Mouse (Mus musculus) spleen, postnatal 14 days (tissue): Measurements from ENCODE around the gene Zfp316.

Source experiments
- DNase-seq, 2 experiments: peaks; one replicate each; pipeline ENCODE4 v3.0.0; 2021 to 2022; ENCODE audit warnings: low spot score in 2 of 2

The Zfp316 gene

GRCm38 (mm10) chr5:143226790-143227189, 43.0 kb downstream of the Zfp316 start, which contains the start of gene Spdye4a:
Spdye4a (minus strand) TSS chr5:143226890.
- no peak for DNase-seq

GRCm38 (mm10) chr5:143222287-143222686, 47.5 kb downstream of the Zfp316 start:
- DNase-seq, result no peak

- no peak for DNase-seq
Measured at GRCm38 (mm10) chr5:143220996-143221395, 48.8 kb downstream of the Zfp316 start.

GRCm38 (mm10) chr5:143213832-143214231, 56.0 kb downstream of the Zfp316 start:
- no peak for DNase-seq

- DNase-seq, result no peak
Measured at GRCm38 (mm10) chr5:143205015-143205414, 64.8 kb downstream of the Zfp316 start.
